Mouse (Mus musculus): ENCODE measurements at regions not wholly inside any gene's neighbourhood (a gene's known extent, or its start where the extent isn't known, plus 50 kb on each side); places are given as distances from the start of the nearest gene placed in this dataset.

GRCm38 (mm10) chr5:100220320-100220719 lies 60.7 kb upstream of the Tmem150c start:
- ATAC-seq (replicated peaks) = no peak
- no peak overlapping the region for H3K9ac ChIP-seq (replicated peaks)
- H3K27me3 ChIP-seq = no peaks in the 10 kb centered on the region
- no peak overlapping the region for H3K27ac ChIP-seq (replicated peaks)
- 0 out of 2 replicates have a peak, but pooled peaks cover 5% of the 10 kb centered on the region for H3K4me1 ChIP-seq
- H3K4me3 ChIP-seq = no peak overlapping the region
- no peaks in the 10 kb centered on the region for H3K36me3 ChIP-seq
- WGBS = 87% methylated on average over 11 of the region's 11 CpGs
- H3K4me2 ChIP-seq (replicated peaks) = no peak overlapping the region
- no peaks in the 10 kb centered on the region for H3K9me3 ChIP-seq

GRCm38 (mm10) chr5:100218256-100218851 lies 58.7 kb upstream of the Tmem150c start:
- Histone ChIP-seq H3K4me3 (no peak overlapping the region), H3K9me3 (no peaks in the 10 kb centered on the region), H3K4me2 (replicated peaks) (no peak overlapping the region), H3K4me1 (0 out of 2 replicates have a peak, but pooled peaks cover 5% of the 10 kb centered on the region), H3K27ac (replicated peaks) (no peak overlapping the region), H3K27me3 (no peaks in the 10 kb centered on the region), H3K9ac (replicated peaks) (no peak overlapping the region), H3K36me3 (no peaks in the 10 kb centered on the region)
- WGBS = 95% methylated on average over 3 of the region's 3 CpGs
- no peak for ATAC-seq (replicated peaks)

DNA sequence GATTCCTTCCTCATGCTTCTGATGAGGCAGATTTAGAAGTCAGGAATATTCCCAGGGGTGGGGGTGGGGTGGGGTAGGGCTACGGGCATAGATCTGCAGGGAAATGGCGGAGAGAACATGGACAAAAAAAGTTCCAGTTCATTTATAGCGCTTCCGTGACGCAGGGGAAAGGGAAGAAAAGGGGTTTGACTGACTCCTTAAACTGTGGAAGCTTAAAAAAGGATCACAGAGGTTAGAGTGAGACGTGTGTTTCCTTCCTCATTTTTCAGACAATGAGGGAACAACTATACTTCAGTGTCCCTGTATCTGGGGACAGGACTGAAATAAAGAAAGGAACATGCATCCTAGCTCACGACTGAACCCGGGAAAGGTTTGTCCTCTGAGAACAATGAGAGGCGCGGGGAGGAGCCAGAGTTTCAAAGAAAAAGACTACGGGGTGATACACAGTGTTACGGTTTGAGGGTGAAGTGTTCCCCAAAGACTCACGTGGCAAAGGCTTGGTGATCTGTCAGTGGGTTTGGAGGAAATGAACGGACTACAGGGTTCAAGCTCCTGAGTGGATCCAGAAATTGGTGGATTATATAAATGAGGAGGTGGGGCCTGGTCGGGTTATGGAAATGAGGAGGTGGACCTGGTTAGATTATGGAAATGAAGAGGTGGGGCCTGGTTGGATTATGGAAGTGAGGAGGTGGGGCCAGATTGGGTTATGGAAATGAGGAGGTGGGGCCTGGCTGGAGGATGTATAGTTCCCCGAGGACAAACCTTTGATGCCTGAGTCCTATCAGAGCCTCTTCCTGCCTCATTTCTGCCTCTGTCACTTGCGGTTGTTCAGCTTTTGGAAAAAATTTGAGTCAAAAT lies 57.8 kb upstream of the Tmem150c start:
- ATAC-seq (replicated peaks) = no peak
- Histone ChIP-seq H3K27ac (replicated peaks) (no peak overlapping the region), H3K9me3 (no peaks in the 10 kb centered on the region), H3K36me3 (no peaks in the 10 kb centered on the region), H3K4me3 (no peak overlapping the region), H3K4me1 (0 out of 2 replicates have a peak, but pooled peaks cover 5% of the 10 kb centered on the region), H3K27me3 (no peaks in the 10 kb centered on the region), H3K9ac (replicated peaks) (no peak overlapping the region), H3K4me2 (replicated peaks) (no peak overlapping the region)
- WGBS = 20% methylated on average over 17 of the region's 17 CpGs

DNA sequence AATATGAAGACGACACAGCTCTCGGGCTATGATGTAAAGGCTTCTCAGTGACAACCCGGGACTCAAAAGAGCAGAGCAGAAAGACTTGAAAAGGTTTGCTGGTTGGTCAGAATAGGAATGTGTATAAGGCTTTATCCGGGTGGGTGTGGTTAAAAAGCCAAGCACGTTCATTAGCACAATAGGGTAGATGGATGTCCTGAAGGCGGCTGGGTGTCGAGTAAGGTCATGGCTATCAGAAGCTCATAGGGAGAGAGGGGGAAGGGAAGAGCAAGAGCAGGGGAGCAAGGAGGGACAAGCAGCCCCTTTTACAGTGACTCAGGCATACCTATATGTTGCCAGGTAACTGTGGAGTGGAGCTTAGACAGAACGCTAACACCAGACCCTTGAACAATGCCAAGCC lies 54.3 kb upstream of the Tmem150c start:
- WGBS = 61% methylated on average over 8 of the region's 8 CpGs
- Histone ChIP-seq H3K9me3 (no peaks in the 10 kb centered on the region), H3K36me3 (no peaks in the 10 kb centered on the region), H3K4me2 (replicated peaks) (no peak overlapping the region), H3K4me3 (no peak overlapping the region), H3K9ac (replicated peaks) (no peak overlapping the region), H3K27ac (replicated peaks) (no peak overlapping the region), H3K4me1 (no peaks in the 10 kb centered on the region), H3K27me3 (no peaks in the 10 kb centered on the region)
- ATAC-seq (replicated peaks) = no peak

GRCm38 (mm10) chr5:100210708-100211107 lies 51.1 kb upstream of the Tmem150c start:
- Histone ChIP-seq H3K9ac (replicated peaks) (no peak overlapping the region), H3K27me3 (no peaks in the 10 kb centered on the region), H3K4me2 (replicated peaks) (no peak overlapping the region), H3K4me1 (no peaks in the 10 kb centered on the region), H3K36me3 (no peaks in the 10 kb centered on the region), H3K27ac (replicated peaks) (no peak overlapping the region), H3K4me3 (no peak overlapping the region), H3K9me3 (no peaks in the 10 kb centered on the region)
- WGBS = 86% methylated on average over 5 of the region's 5 CpGs
- ATAC-seq (replicated peaks) = no peak
